Mouse (Mus musculus): ENCODE measurements around the gene Kazald1. TPM values are rescaled to one million over a fixed set of nuclear protein-coding genes. Genes with fewer than 3 reads are reported as not detected.

The Kazald1 gene
- polyA plus RNA-seq, 1 experiment from 2014 or later: 0.50 TPM

- Histone ChIP-seq H3K4me1 (ENCODE audit: control insufficient read depth, insufficient read depth, low read length) (peaks cover 29% of the 10 kb centered on the region), H3K4me3 (ENCODE audit: low read depth, low read length) (peak overlapping the region; percentile 18), H3K9ac (ENCODE audit: low read length) (0 out of 2 replicates have a peak overlapping the region, but pooled peaks have one; percentile 29), H3K9me3 (ENCODE audit: control insufficient read depth, low read length) (no peaks in the 10 kb centered on the region), H3K4me2 (ENCODE audit: low read depth) (peak overlapping the region; percentile 29), H3K27me3 (ENCODE audit: control insufficient read depth, insufficient read depth, low read length) (peaks cover 71% of the 10 kb centered on the region), H3K36me3 (ENCODE audit: control insufficient read depth, insufficient read depth, low read length) (no peaks in the 10 kb centered on the region), H3K27ac (ENCODE audit: low read depth, low read length) (no peak overlapping the region)
- DNase-seq (ENCODE audit: low spot score) (peak; percentile 42), ATAC-seq (ENCODE audit: insufficient read depth, low FRiP score, low TSS enrichment) (no peak)
- under 1% methylated on average over 45 of the region's 45 CpGs for WGBS
These were observed 4.9 kb downstream of the Kazald1 start for GRCm38 (mm10) chr19:45079769-45080515.

DNA sequence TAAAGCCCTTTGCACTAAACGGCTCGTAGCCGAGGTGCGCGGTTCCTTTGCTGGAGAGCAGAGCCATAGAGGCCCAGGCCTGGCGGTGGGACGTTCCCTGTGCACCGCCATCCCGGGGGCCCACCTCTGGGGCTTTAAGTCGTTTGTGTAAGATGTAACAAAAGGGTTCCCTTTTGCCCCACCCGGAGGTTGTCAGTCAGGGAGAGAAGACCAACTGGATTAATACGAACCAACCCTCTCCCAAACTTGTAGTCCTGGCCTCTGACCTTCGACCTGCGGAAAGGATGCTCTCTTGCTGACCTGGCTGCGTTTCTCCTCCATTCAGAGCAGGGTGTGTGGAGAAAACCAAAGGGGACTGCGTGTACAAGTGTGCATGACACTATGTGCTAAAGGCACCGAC, 5.7 kb downstream of the Kazald1 start:
- Histone ChIP-seq H3K9ac (ENCODE audit: low read length) (no peak overlapping the region; the same call in 1 of the 2 replicates), H3K27me3 (ENCODE audit: control insufficient read depth, insufficient read depth, low read length) (peaks cover 67% of the 10 kb centered on the region), H3K27ac (ENCODE audit: low read depth, low read length) (no peak overlapping the region), H3K36me3 (ENCODE audit: control insufficient read depth, insufficient read depth, low read length) (no peaks in the 10 kb centered on the region), H3K4me1 (ENCODE audit: control insufficient read depth, insufficient read depth, low read length) (peaks cover 26% of the 10 kb centered on the region), H3K9me3 (ENCODE audit: control insufficient read depth, low read length) (no peaks in the 10 kb centered on the region), H3K4me2 (ENCODE audit: low read depth) (peak overlapping the region; percentile 29), H3K4me3 (ENCODE audit: low read depth, low read length) (0 out of 2 replicates have a peak overlapping the region, but pooled peaks have one; percentile 8)
- whole genome bisulfite sequencing: under 1% methylated on average over 17 of the region's 17 CpGs
- no peak for ATAC-seq (ENCODE audit: insufficient read depth, low FRiP score, low TSS enrichment)
- DNase-seq (ENCODE audit: low spot score): no peak

DNA sequence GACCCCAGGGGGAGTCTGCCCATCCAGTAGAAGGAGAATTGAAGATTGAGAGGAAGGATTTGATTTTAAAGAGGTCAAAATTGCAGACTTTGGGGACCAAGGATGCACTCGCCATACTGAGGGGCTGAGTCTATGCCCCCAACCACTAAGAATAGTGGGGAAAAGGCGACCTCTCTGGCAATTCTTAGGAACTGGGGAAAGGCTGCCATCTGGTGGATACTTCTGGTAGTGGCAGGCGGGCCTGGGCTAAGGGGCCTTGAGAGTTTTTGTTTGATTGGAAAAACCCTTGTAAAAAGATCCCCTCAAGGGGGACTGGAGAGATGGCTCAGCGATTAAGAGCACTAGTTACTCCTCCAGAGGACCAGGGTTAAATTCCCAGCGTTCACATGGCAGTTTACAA, 6.2 kb downstream of the Kazald1 start:
- H3K9ac ChIP-seq (ENCODE audit: low read length): no peak overlapping the region
- H3K9me3 ChIP-seq (ENCODE audit: control insufficient read depth, low read length): no peaks in the 10 kb centered on the region
- ATAC-seq (ENCODE audit: insufficient read depth, low FRiP score, low TSS enrichment): no peak
- H3K27ac ChIP-seq (ENCODE audit: low read depth, low read length): no peak overlapping the region
- no peak overlapping the region for H3K4me3 ChIP-seq (ENCODE audit: low read depth, low read length)
- peak; percentile 84 for DNase-seq (ENCODE audit: low spot score)
- H3K4me2 ChIP-seq (ENCODE audit: low read depth): no peak overlapping the region
- H3K36me3 ChIP-seq (ENCODE audit: control insufficient read depth, insufficient read depth, low read length): no peaks in the 10 kb centered on the region
- peaks cover 61% of the 10 kb centered on the region for H3K27me3 ChIP-seq (ENCODE audit: control insufficient read depth, insufficient read depth, low read length)
- peaks cover 24% of the 10 kb centered on the region for H3K4me1 ChIP-seq (ENCODE audit: control insufficient read depth, insufficient read depth, low read length)
- WGBS: 0% methylated on average over 5 of the region's 5 CpGs

DNA sequence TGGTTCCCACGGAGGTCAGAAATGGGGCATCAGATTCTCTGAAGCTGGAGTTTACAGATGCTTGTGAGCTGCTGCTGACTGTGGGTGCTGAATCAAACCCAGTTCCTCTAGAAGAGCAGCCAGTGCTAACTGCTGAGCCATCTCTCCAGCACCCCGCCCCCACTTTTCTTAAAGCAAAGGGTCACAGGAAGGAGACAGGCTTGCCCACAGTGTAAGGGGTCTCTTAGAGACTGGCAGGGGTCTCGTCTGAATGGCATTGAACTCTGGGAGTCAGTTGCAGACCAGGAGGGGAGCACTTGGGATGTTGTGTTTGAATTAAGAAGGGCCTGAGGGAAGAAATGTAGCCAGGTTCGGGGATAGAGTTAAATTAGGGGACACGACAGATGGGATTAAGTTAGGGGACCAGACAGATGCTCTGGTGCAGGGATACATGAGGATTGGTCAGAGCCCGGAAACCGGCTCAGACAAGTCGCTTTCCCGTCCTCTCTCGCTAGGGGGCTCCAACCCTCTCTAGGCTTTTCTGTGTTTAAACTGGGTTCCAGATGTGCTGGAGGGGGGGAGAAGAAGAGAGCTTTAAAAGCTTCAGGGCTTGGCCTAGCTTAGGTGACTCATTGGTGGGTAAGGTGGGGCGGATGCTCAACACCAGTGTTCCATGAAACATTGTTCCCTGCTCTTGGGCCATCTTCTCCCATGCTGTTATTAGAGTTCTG, 7.0 kb downstream of the Kazald1 start:
- no peak overlapping the region for H3K4me2 ChIP-seq (ENCODE audit: low read depth)
- H3K9me3 ChIP-seq (ENCODE audit: control insufficient read depth, low read length): no peaks in the 10 kb centered on the region
- no peak overlapping the region for H3K4me3 ChIP-seq (ENCODE audit: low read depth, low read length)
- DNase-seq (ENCODE audit: low spot score) (peak; percentile 72), ATAC-seq (ENCODE audit: insufficient read depth, low FRiP score, low TSS enrichment) (no peak)
- 16% methylated on average over 11 of the region's 11 CpGs for WGBS
- H3K27me3 ChIP-seq (ENCODE audit: control insufficient read depth, insufficient read depth, low read length): peaks cover 59% of the 10 kb centered on the region
- H3K9ac ChIP-seq (ENCODE audit: low read length): no peak overlapping the region
- no peaks in the 10 kb centered on the region for H3K36me3 ChIP-seq (ENCODE audit: control insufficient read depth, insufficient read depth, low read length)
- H3K27ac ChIP-seq (ENCODE audit: low read depth, low read length): no peak overlapping the region
- H3K4me1 ChIP-seq (ENCODE audit: control insufficient read depth, insufficient read depth, low read length): peaks cover 17% of the 10 kb centered on the region

GRCm38 (mm10) chr19:45097868-45098267, 22.8 kb downstream of the Kazald1 start:
- WGBS: 28% methylated on average over 11 of the region's 11 CpGs
- H3K27me3 ChIP-seq (ENCODE audit: control insufficient read depth, insufficient read depth, low read length): peaks cover 17% of the 10 kb centered on the region
- no peak overlapping the region for H3K27ac ChIP-seq (ENCODE audit: low read depth, low read length)
- H3K36me3 ChIP-seq (ENCODE audit: control insufficient read depth, insufficient read depth, low read length): no peaks in the 10 kb centered on the region
- peak; percentile 51 for DNase-seq (ENCODE audit: low spot score)
- H3K9ac ChIP-seq (ENCODE audit: low read length): no peak overlapping the region
- H3K4me1 ChIP-seq (ENCODE audit: control insufficient read depth, insufficient read depth, low read length): no peaks in the 10 kb centered on the region
- H3K4me2 ChIP-seq (ENCODE audit: low read depth): no peak overlapping the region
- no peak overlapping the region for H3K4me3 ChIP-seq (ENCODE audit: low read depth, low read length)
- ATAC-seq (ENCODE audit: insufficient read depth, low FRiP score, low TSS enrichment): no peak
- H3K9me3 ChIP-seq (ENCODE audit: control insufficient read depth, low read length): no peaks in the 10 kb centered on the region

GRCm38 (mm10) chr19:45100486-45101270, 25.6 kb downstream of the Kazald1 start:
- Histone ChIP-seq H3K9me3 (ENCODE audit: control insufficient read depth, low read length) (no peaks in the 10 kb centered on the region), H3K4me1 (ENCODE audit: control insufficient read depth, insufficient read depth, low read length) (no peaks in the 10 kb centered on the region), H3K27ac (ENCODE audit: low read depth, low read length) (no peak overlapping the region), H3K27me3 (ENCODE audit: control insufficient read depth, insufficient read depth, low read length) (peaks cover 44% of the 10 kb centered on the region), H3K9ac (ENCODE audit: low read length) (no peak overlapping the region), H3K36me3 (ENCODE audit: control insufficient read depth, insufficient read depth, low read length) (no peaks in the 10 kb centered on the region), H3K4me3 (ENCODE audit: low read depth, low read length) (no peak overlapping the region), H3K4me2 (ENCODE audit: low read depth) (no peak overlapping the region)
- WGBS: 78% methylated on average over 8 of the region's 8 CpGs
- ATAC-seq (ENCODE audit: insufficient read depth, low FRiP score, low TSS enrichment): no peak
- DNase-seq (ENCODE audit: low spot score): no peak

GRCm38 (mm10) chr19:45105591-45105990, 30.6 kb downstream of the Kazald1 start:
- H3K4me2 ChIP-seq (ENCODE audit: low read depth): no peak overlapping the region
- no peak overlapping the region for H3K27ac ChIP-seq (ENCODE audit: low read depth, low read length)
- no peaks in the 10 kb centered on the region for H3K9me3 ChIP-seq (ENCODE audit: control insufficient read depth, low read length)
- H3K9ac ChIP-seq (ENCODE audit: low read length): no peak overlapping the region
- ATAC-seq (ENCODE audit: insufficient read depth, low FRiP score, low TSS enrichment) (no peak), DNase-seq (ENCODE audit: low spot score) (no peak)
- 39% methylated on average over 1 of the region's 1 CpGs for WGBS
- no peaks in the 10 kb centered on the region for H3K4me1 ChIP-seq (ENCODE audit: control insufficient read depth, insufficient read depth, low read length)
- no peaks in the 10 kb centered on the region for H3K36me3 ChIP-seq (ENCODE audit: control insufficient read depth, insufficient read depth, low read length)
- no peak overlapping the region for H3K4me3 ChIP-seq (ENCODE audit: low read depth, low read length)
- peaks cover 43% of the 10 kb centered on the region for H3K27me3 ChIP-seq (ENCODE audit: control insufficient read depth, insufficient read depth, low read length)

DNA sequence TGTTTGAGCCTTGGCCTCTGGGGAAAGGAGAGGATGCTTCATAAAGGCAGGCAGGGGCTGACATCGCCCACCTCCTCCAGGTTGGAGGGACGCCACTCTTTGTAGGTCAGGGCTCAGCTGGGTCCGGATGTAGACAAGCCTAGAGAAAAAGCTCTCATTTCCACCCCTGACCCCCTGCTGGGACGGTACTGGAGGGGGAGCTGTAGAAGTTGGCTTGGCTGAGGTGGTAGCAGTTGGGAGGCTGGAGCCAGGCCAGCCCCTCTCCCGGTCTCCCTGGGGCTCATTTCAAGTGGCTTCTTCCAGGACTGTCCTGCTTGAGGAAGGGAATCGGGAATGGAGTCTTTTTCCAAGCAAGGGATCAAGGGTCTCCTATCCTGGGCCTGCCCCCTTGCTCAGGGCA, 31.6 kb downstream of the Kazald1 start:
- DNase-seq (ENCODE audit: low spot score) (no peak), ATAC-seq (ENCODE audit: insufficient read depth, low FRiP score, low TSS enrichment) (no peak)
- Histone ChIP-seq H3K4me1 (ENCODE audit: control insufficient read depth, insufficient read depth, low read length) (no peaks in the 10 kb centered on the region), H3K27me3 (ENCODE audit: control insufficient read depth, insufficient read depth, low read length) (peaks cover 43% of the 10 kb centered on the region), H3K9ac (ENCODE audit: low read length) (no peak overlapping the region), H3K4me3 (ENCODE audit: low read depth, low read length) (no peak overlapping the region), H3K36me3 (ENCODE audit: control insufficient read depth, insufficient read depth, low read length) (no peaks in the 10 kb centered on the region), H3K27ac (ENCODE audit: low read depth, low read length) (no peak overlapping the region), H3K4me2 (ENCODE audit: low read depth) (no peak overlapping the region), H3K9me3 (ENCODE audit: control insufficient read depth, low read length) (no peaks in the 10 kb centered on the region)
- WGBS: 50% methylated on average over 6 of the region's 6 CpGs

All from neural tube, embryonic 11.5 days (tissue).